Mouse (Mus musculus) intestine, embryonic 16.5 days (tissue): ENCODE results near the gene G3bp2. TPM values are rescaled to one million over a fixed set of nuclear protein-coding genes. Genes with fewer than 3 reads are reported as not detected.

Experiments used
- ATAC-seq: fragments of 200-750 bp; cut with Nextera tagmentation; 2 replicates; pipeline ENCODE4 v1.8.0; 2017; ENCODE audit warnings: moderate TSS enrichment, moderate library complexity
- H3K27ac ChIP-seq: fragments of 300-500 bp; sonication (generic); 2 replicates; pipeline ENCODE4 v1.5.1; 2014; ENCODE audit warnings: mild to moderate bottlenecking, low read length
- H3K27me3 ChIP-seq: fragments of 300-500 bp; sonication (generic); replicated peaks from 2 replicates; pipeline ENCODE4 v1.6.1; 2014; ENCODE audit warnings: low read length, control low read depth, mixed read lengths; ENCODE audit not compliant: control insufficient read depth, insufficient read depth
- H3K36me3 ChIP-seq: fragments of 300-500 bp; sonication (generic); 2 replicates; pipeline ENCODE4 v1.6.1; 2014; ENCODE audit warnings: low read length, control low read depth; ENCODE audit not compliant: control insufficient read depth, insufficient read depth
- H3K4me1 ChIP-seq: fragments of 300-500 bp; sonication (generic); 2 replicates; pipeline ENCODE4 v1.6.1; 2014; ENCODE audit warnings: low read length, control low read depth, mixed read lengths; ENCODE audit not compliant: control insufficient read depth, insufficient read depth
- H3K4me2 ChIP-seq: fragments of 300-500 bp; sonication (generic); 2 replicates; pipeline ENCODE4 v1.6.1; 2014; ENCODE audit warnings: low read depth, low read length, control low read depth
- H3K4me3 ChIP-seq: fragments of 300-500 bp; sonication (generic); 2 replicates; pipeline ENCODE4 v1.5.1; 2014; ENCODE audit warnings: mild to moderate bottlenecking, low read length
- H3K9ac ChIP-seq: fragments of 300-500 bp; sonication (generic); 2 replicates; pipeline ENCODE4 v1.6.1; 2014; ENCODE audit warnings: low read depth, low read length
- H3K9me3 ChIP-seq: fragments of 300-500 bp; sonication (generic); 2 replicates; pipeline ENCODE4 v1.6.1; 2016; ENCODE audit warnings: low read length, control low read depth; ENCODE audit not compliant: control insufficient read depth
- WGBS: fragments of 180-500 bp; shearing (Covaris S2); extraction: QIAGEN DNeasy Blood & Tissue Kit; methylation state at CpG from one replicate; pipeline ENCODE4 v1.1.7; 2014; 5-methylcytosine and 5-hydroxymethylcytosine counted together
- polyA plus RNA-seq: library from polyadenylated mRNA; unstranded; fragments of >200 nt; fragmentation: Nextera tagmentation; extraction: Ambion mirVana; gene quantifications from 2 replicates; pipeline ENCODE4 v1.2.1, GENCODE M21; 2015

The G3bp2 gene
- polyA plus RNA-seq, 1 experiment from 2014 or later = 167 TPM

DNA sequence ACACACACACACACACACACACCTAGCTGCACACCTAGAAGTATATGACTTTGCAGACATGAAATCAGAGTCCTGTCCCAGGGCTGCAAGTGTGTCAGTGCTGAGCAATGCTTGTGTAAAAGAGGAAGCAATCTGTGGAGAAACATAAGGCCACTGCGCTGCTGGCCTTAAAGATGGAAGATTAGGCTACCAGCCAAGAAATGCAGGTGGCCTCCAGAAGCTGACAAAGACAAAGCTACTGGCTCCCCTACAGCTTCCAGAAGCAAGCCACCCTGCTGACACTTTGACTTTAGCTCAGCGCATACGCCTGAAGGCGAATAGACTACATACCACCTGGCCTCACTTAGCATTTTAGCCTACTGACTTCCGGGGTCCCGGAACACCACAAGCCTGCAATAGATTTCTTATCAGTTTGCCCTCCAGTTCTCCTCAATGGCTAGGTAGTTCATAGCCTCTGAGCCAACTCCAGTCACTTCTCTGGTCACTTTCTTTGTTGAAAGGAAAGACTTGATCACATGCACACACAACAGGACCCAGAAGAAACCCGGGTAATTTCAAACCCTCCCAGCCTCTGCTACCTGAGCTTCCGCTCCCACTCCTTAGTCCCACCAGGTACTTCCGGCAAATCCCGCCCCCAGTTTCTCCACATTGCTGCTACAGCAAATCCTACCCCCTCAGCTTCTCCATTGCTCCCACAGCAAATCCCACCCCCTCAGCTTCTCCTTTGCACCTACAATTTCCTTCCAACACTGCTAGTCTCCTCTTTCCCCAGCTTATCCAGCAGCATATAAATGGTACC lies 23.0 kb upstream of the G3bp2 start:
- ATAC-seq = 0 out of 2 replicates have a peak, but pooled peaks have one; percentile 28
- no peak overlapping the region for H3K27ac ChIP-seq
- H3K9ac ChIP-seq = no peak overlapping the region
- no peaks in the 10 kb centered on the region for H3K9me3 ChIP-seq
- no peaks in the 10 kb centered on the region for H3K27me3 ChIP-seq
- H3K4me2 ChIP-seq = no peak overlapping the region
- no peak overlapping the region for H3K4me3 ChIP-seq
- 43% methylated on average over 10 of the region's 10 CpGs for WGBS
- no peaks in the 10 kb centered on the region for H3K36me3 ChIP-seq
- H3K4me1 ChIP-seq = 0 out of 2 replicates have a peak, but pooled peaks cover 2% of the 10 kb centered on the region

DNA sequence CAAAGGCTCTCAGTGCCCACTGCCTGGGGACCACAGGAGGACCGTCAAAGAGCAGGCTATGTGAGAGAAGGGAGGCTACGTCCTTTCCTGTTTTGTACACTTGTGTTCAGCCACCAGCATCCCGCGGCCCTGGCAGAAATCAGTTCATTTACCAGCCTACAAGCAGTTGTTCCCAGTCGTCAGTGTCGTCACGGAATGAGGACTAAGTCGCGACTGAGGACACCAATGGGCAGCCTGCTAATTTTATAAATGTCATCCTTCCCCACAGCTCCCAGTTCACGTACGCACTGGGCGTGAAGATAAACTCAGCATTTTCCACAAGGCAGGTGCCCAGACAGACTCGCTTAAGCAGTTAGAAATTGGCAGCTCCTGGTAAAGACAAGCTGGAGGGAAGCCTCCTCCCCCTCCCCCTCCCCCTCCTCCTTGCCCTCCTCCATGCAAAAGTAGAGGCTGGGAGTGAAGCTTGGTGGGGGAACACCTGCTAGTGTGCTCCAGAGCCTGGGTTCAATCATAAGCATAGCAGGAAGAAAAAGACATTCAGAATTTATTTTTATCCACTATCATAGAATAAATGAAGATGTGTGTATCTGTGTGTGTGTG lies 20.4 kb upstream of the G3bp2 start:
- no peaks in the 10 kb centered on the region for H3K9me3 ChIP-seq
- no peak overlapping the region for H3K9ac ChIP-seq
- no peaks in the 10 kb centered on the region for H3K27me3 ChIP-seq
- 0 out of 2 replicates have a peak, but pooled peaks cover 2% of the 10 kb centered on the region for H3K4me1 ChIP-seq
- no peak for ATAC-seq
- 71% methylated on average over 13 of the region's 13 CpGs for WGBS
- no peak overlapping the region for H3K4me3 ChIP-seq
- H3K27ac ChIP-seq = no peak overlapping the region
- H3K4me2 ChIP-seq = no peak overlapping the region
- no peaks in the 10 kb centered on the region for H3K36me3 ChIP-seq

DNA sequence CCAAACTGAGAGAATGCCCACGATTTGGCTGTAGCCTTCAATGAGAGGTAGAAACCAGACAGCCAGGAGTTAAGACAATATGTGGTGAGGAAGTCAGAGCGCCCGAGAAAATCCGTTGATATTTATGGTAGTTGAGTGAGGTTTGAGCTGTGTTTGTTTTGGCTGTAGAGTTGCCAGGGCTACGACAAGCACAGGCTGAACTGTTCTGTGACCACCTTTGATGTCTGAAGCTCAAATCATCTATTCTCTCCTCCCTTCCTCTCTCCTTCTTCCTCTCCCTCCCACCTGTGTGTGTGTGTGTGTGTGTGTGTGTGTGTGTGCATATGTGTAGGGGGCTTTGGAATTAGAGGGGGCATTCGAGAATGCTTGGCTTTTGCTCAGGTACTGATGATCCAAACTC lies 19.5 kb upstream of the G3bp2 start:
- no peak for ATAC-seq
- H3K27ac ChIP-seq = no peak overlapping the region
- H3K4me1 ChIP-seq = 0 out of 2 replicates have a peak, but pooled peaks cover 2% of the 10 kb centered on the region
- WGBS = 26% methylated on average over 6 of the region's 6 CpGs
- H3K36me3 ChIP-seq = no peaks in the 10 kb centered on the region
- no peaks in the 10 kb centered on the region for H3K9me3 ChIP-seq
- H3K27me3 ChIP-seq = no peaks in the 10 kb centered on the region
- H3K4me2 ChIP-seq = no peak overlapping the region
- no peak overlapping the region for H3K4me3 ChIP-seq
- H3K9ac ChIP-seq = no peak overlapping the region

GRCm38 (mm10) chr5:92101601-92102000 lies 18.1 kb upstream of the G3bp2 start:
- no peak for ATAC-seq
- Histone ChIP-seq H3K4me1 (0 out of 2 replicates have a peak, but pooled peaks cover 2% of the 10 kb centered on the region), H3K4me2 (no peak overlapping the region), H3K9ac (no peak overlapping the region), H3K4me3 (no peak overlapping the region), H3K9me3 (no peaks in the 10 kb centered on the region), H3K27me3 (no peaks in the 10 kb centered on the region), H3K36me3 (no peaks in the 10 kb centered on the region), H3K27ac (no peak overlapping the region)
- 86% methylated on average over 8 of the region's 8 CpGs for WGBS

DNA sequence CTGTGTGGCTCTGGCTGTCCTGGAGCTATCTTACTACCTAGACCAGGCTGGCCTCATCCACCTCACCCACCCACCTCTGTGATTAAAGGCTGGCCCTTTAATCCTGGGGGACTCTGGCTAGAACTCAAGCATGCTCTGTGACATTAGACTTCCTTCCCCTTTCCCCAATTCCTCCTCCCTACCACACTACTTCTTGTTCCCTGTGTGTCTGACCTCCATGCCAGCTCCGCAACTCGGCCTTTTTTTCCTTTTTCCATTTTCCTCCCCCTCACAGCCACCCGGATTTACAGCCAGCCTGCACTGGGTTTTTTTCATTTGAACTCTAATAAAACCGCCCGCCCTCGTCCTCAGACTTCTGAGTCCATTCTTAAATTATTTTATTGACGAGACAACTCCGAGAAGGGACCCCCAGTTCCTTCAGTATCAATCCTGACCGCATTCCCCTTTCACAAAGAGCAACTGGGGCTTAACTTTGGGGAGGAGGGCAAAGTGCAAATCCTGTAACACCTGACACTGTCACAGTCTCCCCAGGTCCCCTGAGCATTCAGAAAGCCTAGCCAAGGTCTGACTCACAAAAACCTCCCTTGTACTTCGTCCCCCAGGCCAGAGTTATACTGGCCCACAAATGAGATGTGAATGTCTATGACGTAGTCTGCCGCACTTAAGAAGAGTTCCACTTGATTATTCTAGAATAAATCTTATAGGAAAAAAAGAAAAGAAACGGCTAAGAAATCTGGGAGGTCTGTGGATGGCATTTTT lies 15.0 kb upstream of the G3bp2 start:
- ATAC-seq = peak; percentile 92
- Histone ChIP-seq H3K9me3 (no peaks in the 10 kb centered on the region), H3K4me2 (peak overlapping the region; percentile 15; the same call in 1 of the 2 replicates), H3K4me3 (no peak overlapping the region), H3K4me1 (peaks cover 2% of the 10 kb centered on the region; the same call in 1 of the 2 replicates), H3K27me3 (no peaks in the 10 kb centered on the region), H3K27ac (peak overlapping the region; percentile 35; the same call in 1 of the 2 replicates), H3K36me3 (no peaks in the 10 kb centered on the region), H3K9ac (no peak overlapping the region)
- 47% methylated on average over 13 of the region's 13 CpGs for WGBS

DNA sequence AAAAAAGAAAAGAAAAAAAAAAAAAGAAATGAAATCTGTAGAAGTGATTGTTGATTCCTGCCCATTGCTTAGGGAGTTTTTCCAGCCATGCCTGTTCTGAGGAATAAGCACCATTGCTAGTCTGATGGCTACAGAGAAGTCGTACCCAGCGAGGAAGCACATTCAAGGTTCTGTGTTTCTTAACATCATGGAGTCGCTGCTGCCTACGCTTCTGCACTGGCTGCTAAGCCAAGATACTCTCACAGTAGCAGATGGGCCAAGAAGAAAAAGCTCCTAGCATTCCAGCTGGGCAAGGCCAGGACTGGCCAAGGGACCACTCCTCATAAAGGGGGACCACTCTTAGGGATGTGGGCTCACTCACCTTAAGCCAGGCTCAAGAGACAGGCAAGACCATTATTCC lies 14.3 kb upstream of the G3bp2 start:
- no peak overlapping the region for H3K4me2 ChIP-seq
- H3K4me3 ChIP-seq = no peak overlapping the region
- H3K9ac ChIP-seq = no peak overlapping the region
- no peaks in the 10 kb centered on the region for H3K9me3 ChIP-seq
- H3K36me3 ChIP-seq = no peaks in the 10 kb centered on the region
- H3K4me1 ChIP-seq = no peaks in the 10 kb centered on the region; the same call in 1 of the 2 replicates
- H3K27me3 ChIP-seq = no peaks in the 10 kb centered on the region
- WGBS = 93% methylated on average over 4 of the region's 4 CpGs
- 0 out of 2 replicates have a peak, but pooled peaks have one; percentile 5 for ATAC-seq
- no peak overlapping the region for H3K27ac ChIP-seq

DNA sequence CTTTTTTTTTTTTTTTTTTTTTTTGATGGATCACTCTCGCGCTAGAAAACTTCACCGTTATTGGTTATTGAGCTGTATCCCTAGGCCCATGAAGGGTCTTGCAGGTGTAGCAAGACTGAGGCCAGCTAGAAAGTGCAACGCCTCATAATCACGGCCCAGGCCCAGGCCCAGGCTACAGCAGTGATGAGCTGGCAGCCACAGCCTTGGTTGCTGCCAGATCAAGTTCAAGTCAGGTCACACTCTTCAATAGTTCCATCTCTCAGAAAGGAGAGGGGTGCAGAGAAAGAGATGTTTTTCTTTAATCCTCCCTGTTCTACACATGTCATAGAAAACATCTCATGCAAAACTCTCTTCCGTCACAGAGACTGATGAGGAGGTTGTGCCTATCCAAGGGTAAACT lies 13.3 kb upstream of the G3bp2 start:
- no peak overlapping the region for H3K4me2 ChIP-seq
- no peaks in the 10 kb centered on the region for H3K27me3 ChIP-seq
- H3K9me3 ChIP-seq = no peaks in the 10 kb centered on the region
- no peak overlapping the region for H3K9ac ChIP-seq
- H3K36me3 ChIP-seq = no peaks in the 10 kb centered on the region
- no peaks in the 10 kb centered on the region; the same call in 1 of the 2 replicates for H3K4me1 ChIP-seq
- 92% methylated on average over 6 of the region's 6 CpGs for WGBS
- H3K4me3 ChIP-seq = no peak overlapping the region
- ATAC-seq = no peak
- no peak overlapping the region for H3K27ac ChIP-seq

DNA sequence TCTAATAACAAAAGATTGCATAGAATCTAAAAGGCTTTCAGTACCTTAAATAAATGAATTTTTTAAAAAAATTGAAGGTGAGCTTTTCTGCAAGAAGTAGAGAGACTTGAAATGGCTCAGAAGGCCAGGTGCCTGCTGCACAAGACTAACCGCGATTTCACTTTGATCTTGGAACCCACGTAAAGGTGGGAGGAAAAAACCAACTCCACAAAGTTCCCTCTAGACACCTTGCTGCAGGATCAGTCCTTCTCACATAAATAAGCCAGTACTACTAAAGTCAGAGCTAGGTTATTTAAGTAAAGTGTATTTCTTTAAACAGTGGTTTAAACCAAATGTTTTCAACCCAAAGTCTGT lies 10.5 kb upstream of the G3bp2 start:
- Histone ChIP-seq H3K9ac (no peak overlapping the region), H3K27ac (no peak overlapping the region), H3K4me3 (no peak overlapping the region), H3K4me1 (no peaks in the 10 kb centered on the region; the same call in 1 of the 2 replicates), H3K4me2 (no peak overlapping the region), H3K27me3 (no peaks in the 10 kb centered on the region), H3K9me3 (no peaks in the 10 kb centered on the region), H3K36me3 (no peaks in the 10 kb centered on the region)
- no peak for ATAC-seq
- WGBS = 76% methylated on average over 3 of the region's 3 CpGs
